Mouse (Mus musculus) frontal cortex, postnatal 25 days (tissue): ENCODE data around the gene Gabbr2.

Experiments
- DNase-seq, 2 experiments: peaks; one replicate each; pipeline ENCODE4 v3.0.0; 2022; ENCODE audit warnings: low spot score in 2 of 2

The Gabbr2 gene

GRCm38 (mm10) chr4:46915934-46916333 lies 75.7 kb downstream of the Gabbr2 start:
- DNase-seq, result no peak

- DNase-seq, result no peak
Measured at GRCm38 (mm10) chr4:46915476-46915875, 76.2 kb downstream of the Gabbr2 start.

- no peak for DNase-seq
Measured at GRCm38 (mm10) chr4:46914606-46915005, 77.1 kb downstream of the Gabbr2 start.

GRCm38 (mm10) chr4:46906036-46906691 lies 85.5 kb downstream of the Gabbr2 start:
- DNase-seq, result no peak

DNA sequence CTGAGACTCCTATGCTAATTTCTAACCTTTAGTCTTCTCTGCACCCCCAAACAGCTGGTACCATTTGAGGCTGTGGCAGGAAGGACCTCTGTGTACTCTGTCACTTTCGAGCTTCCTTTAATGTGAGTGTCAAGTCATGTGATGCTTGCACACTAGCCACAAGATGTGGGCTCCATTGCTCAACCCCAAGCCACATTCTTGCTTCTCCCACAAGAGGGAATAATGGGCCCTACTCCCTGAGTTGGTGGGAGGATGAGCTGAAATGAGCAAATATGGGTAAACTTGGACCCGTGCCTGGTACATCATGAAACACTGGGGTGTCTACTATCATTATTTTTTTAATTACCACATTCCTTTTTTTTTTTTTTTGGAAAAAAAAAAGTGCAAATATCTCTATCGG lies 86.5 kb downstream of the Gabbr2 start:
- no peak for DNase-seq

- DNase-seq, result no peak
Measured at GRCm38 (mm10) chr4:46904129-46904528, 87.5 kb downstream of the Gabbr2 start.

- DNase-seq, result no peak
Measured at GRCm38 (mm10) chr4:46898546-46898945, 93.1 kb downstream of the Gabbr2 start.

DNA sequence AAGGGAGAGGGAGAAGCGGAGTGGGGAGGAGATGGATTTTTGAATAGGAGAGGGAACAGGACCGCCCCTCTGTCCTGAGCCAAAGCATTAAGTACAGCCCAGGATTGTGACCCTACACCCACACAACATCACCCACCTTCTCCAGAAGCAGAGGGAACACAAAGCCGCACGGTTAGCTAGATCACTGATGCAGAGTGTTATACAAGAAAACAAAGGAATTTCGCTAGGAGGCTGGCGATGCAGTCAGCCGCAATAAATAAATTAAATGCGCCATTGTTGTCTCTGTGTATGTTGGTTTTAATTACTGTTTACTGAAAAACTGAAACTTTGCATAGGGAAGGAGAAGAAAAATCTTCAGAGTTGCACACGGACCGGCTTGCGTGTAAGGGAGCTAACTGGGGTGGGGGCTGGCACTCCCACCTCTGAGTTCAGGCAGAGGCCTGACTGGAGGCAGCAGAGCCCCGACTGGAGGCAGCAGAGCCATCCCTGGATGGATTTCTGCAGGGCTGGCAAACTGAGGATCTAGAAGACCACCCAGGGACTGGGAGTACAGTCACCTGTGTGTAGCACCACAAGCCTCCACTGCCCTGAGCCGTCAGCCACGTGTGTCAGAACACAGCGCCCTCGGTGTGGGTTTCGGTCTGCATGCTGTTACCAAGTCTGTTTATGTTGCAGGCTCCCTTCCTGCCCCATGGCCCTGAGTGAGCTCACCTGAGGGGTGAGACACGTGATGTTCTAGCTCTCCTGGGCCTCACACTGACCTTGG lies 93.9 kb downstream of the Gabbr2 start:
- no peak for DNase-seq

DNA sequence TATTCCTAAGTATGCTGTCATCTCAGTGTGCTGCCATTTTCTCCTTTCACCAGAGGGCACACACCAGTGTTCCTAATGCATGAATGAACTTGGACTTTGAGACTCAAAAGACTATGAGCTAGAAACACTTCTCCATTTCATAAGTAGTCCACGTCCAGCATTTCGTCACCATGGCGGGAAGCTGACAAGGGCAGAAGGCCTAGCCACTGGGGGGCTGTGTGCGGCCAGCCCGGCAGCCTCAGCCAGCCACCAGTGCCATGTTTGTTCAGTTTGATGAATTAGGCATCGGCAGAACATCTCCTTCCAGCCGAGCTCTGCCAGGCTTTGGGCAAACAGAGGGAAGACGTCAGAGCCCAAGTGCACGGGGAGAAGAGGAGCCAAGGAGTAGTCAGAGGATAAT lies 97.5 kb downstream of the Gabbr2 start:
- no peak for DNase-seq

DNA sequence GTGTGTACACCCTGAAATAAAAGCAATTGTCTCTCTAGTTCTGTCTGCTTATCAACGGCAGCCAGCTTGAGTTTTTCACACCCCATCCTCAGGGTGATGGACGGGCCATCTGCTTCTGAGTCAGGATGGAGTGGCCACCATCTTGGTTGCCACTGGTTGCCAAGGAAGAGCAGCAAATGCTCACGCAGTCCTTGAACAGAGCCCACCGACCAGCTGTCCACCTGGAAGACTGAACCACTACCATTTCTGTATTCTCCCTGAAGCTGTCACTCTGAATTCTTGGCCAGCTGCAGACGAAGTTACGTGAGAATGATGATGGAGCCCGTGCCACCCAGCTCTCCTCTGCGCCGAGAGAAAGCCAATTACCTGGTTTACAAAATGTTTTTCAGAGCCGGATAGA lies 102.5 kb downstream of the Gabbr2 start:
- no peak for DNase-seq

GRCm38 (mm10) chr4:46885627-46886383 lies 105.9 kb downstream of the Gabbr2 start:
- no peak for DNase-seq

DNA sequence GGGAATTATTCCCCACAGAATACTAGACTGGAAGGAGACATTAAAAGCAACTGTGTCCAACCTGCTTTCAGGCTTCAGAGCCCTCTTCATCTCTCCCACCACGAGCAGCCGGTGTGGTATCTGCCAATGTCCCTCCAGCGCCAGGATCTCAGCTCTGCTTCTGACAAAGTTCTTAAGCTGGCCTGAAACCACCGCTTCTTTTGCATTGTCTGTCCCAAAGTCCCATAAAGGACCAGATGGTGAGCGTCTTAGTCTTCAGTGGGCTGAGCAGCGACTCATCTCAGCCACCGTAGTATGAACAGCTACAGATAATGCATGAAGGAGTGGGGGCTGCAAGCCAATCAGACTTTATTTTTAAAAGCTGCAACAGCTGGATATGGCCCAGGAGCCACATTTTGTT lies 107.5 kb downstream of the Gabbr2 start:
- DNase-seq, result no peak

DNA sequence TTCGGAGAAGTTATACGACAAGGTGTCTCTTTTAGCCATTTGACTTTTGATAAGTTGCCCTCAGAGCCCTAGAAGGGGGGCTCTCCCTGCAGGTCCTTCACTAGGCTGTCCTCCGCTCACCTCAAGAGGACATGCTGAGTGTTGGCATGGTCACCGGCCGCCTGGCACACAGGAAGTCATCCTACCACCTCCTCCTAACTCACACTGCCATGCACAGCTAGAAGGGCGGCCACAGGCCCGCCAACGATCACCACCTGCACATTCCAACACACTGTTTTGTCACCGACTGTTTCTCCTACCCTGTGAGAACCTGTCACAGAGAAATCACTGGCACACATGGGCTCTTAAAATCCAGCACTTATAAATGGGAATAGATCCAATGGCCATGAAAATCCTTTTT lies 108.1 kb downstream of the Gabbr2 start:
- no peak for DNase-seq

- no peak for DNase-seq
Measured at GRCm38 (mm10) chr4:46883047-46883446, 108.6 kb downstream of the Gabbr2 start.

DNA sequence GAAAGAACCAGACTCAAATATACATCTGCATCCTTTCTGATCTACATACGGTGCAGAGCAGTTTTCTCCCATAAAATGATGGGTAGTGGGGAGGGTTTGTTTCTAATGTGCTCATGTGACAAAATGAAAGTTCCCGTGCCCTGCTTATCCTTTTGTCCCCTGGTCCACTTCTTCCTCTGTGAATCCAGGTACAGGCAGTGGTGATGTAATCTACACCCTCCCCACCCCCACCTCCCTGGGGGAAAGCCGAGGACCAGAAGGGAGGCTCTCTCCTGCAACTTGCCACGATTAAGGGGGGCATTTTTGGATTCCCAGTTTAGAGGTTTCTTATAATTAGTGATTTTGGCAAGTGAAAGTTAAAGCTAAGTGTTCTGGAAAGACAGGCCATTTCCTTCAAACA lies 110.4 kb downstream of the Gabbr2 start:
- no peak for DNase-seq

DNA sequence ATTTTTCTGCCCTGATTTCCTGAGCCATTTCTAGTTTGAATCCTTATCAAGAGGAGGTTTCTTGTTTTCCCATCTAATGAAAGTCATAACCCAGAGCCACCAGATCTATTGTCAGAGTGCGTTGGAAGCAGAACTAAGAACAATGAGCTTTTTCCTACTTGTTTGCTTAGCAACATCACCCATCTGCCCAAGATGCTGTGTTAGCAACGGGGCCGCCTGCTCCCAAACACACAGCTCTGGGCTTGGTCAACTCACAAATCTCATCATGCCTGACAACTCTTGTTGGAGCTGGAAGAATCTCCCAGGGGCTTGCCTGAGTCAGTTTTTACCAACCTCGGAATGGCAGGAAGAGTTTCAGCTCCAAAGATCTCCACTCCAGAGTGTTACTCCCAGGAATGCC lies 111.7 kb downstream of the Gabbr2 start:
- DNase-seq, result no peak

DNA sequence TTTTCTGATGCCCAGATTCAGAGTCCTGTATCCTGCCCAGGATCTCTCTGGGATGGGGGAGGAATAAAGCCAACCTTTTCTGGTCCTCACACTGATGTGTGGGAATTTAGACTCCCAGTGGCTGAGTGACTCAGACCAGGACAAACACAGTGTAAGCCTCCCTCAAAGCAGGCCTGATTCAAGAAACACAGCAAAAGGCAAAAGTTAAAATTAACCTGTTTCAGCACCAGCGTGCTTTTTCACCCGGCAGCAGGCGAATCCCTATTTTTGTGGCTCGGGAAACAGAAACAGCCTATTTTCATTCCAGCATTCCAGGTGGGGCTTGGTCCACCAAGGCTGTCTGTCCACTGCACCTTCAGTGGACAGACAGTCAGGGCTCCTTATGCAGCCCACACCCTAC lies 118.9 kb downstream of the Gabbr2 start:
- peak in 1 of 2 experiments; percentile 22 for DNase-seq

DNA sequence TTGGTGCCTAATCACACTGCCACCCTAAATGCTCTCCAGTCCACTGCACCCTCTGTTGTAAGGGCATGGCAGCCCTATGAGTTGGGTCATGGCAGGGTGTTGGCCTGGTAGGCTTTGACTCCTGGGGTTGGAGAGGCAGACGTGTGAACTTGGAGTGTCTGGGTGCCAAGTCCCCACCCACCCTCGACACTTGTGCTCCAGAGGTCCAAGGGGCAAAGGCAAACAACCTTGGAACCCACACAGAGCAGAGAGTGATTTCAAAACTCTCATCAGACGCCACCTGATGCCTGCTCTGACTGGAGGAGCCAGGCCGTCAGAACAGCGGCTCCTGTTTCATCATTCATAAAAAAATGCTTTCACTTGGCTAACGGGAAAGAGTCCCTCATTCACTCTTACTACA lies 121.5 kb downstream of the Gabbr2 start:
- DNase-seq, result no peak

GRCm38 (mm10) chr4:46869380-46869779 lies 122.3 kb downstream of the Gabbr2 start:
- DNase-seq, result no peak

DNA sequence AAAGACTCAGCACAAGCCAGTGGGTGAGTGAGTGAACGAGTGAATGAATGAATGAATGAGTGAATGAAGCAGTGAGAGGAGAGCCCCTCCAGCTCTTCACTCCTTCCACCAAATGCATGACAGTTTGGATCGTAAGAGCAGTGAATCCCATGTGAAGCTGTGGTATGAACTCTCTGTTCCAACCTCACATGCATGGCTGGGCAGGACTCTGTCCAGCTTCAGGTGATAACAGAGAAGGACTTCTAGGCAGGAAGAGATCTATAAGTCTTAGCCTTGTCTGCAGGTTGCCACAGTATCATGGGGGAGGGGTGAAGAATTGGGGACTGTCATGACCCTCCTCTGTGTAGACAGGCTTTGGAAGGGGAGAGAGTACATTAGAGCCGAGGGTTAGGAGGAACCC lies 122.8 kb downstream of the Gabbr2 start:
- no peak for DNase-seq

GRCm38 (mm10) chr4:46868181-46868580 lies 123.5 kb downstream of the Gabbr2 start:
- DNase-seq, result no peak

DNA sequence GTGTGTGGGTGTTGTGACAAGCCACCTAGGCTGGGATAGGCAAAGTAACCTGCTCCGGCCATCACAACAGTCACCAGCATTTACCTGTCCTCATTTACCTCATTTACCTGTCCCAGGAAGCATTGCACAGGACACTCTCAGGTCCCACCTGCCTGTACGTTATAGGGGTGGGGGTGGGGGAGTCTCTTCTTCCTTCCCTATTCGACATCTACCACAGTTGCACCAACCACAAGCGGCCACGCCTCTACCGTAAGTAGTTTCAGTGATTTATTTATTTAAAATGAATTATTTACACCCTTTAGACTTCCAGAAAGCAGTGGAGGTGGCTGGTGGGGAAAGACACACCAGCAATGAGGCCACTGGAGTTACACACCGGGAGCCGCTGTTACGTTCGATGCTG lies 123.9 kb downstream of the Gabbr2 start:
- DNase-seq, result no peak

DNA sequence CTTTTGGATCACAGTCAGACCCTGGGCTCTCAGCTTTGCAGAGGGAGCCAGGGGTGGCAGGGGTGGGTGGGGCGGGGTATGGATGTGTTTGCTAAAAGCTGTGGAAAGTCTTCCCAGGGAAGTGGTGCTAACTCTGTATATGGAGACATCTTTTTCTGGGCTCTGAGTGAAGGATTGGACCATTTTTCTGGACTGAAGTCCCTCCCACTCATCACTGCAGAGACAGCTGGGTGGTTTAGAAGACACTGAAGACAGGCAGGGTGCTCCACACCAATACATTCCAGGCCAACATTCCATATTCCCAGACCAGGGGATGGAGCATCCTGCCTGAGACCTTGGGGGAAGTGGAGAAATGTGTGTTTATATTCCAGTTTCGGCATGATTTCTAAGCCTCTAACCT lies 125.6 kb downstream of the Gabbr2 start:
- no peak for DNase-seq
